Mouse (Mus musculus) hindbrain, embryonic 13.5 days (tissue): ENCODE measurements around the gene H2-M1. TPM values are rescaled to one million over a fixed set of nuclear protein-coding genes. Genes with fewer than 3 reads are reported as not detected.

Source experiments
- ATAC-seq: fragments of 200-750 bp; cut with Nextera tagmentation; 2 replicates; pipeline ENCODE4 v1.8.0; 2017; ENCODE audit warnings: moderate TSS enrichment; ENCODE audit not compliant: low FRiP score
- H3K27ac ChIP-seq: fragments of 300-500 bp; sonication (generic); 2 replicates; pipeline ENCODE4 v1.5.1; 2015; ENCODE audit warnings: inconsistent platforms, mild to moderate bottlenecking, moderate library complexity
- H3K27me3 ChIP-seq: fragments of 300-500 bp; sonication (generic); 2 replicates; pipeline ENCODE4 v1.6.1; 2015; ENCODE audit warnings: mild to moderate bottlenecking, inconsistent platforms
- H3K36me3 ChIP-seq: fragments of 300-500 bp; sonication (generic); 2 replicates; pipeline ENCODE4 v1.6.1; 2015; ENCODE audit warnings: mild to moderate bottlenecking, inconsistent platforms
- H3K4me1 ChIP-seq: fragments of 300-500 bp; sonication (generic); replicated peaks from 2 replicates; pipeline ENCODE4 v1.6.1; 2015; ENCODE audit warnings: inconsistent platforms
- H3K4me2 ChIP-seq: fragments of 300-500 bp; sonication (generic); 2 replicates; pipeline ENCODE4 v1.6.1; 2015; ENCODE audit warnings: inconsistent platforms, mild to moderate bottlenecking, moderate library complexity
- H3K4me3 ChIP-seq: fragments of 300-500 bp; sonication (generic); 2 replicates; pipeline ENCODE4 v1.5.1; 2015; ENCODE audit warnings: mild to moderate bottlenecking, inconsistent platforms
- H3K9ac ChIP-seq: fragments of 300-500 bp; sonication (generic); 2 replicates; pipeline ENCODE4 v1.6.1; 2015; ENCODE audit warnings: mild to moderate bottlenecking, inconsistent platforms
- H3K9me3 ChIP-seq: fragments of 300-500 bp; sonication (generic); 2 replicates; pipeline ENCODE4 v1.6.1; 2016; ENCODE audit warnings: inconsistent platforms
- WGBS: fragments of 180-500 bp; shearing (Covaris S2); methylation state at CpG from one replicate; pipeline ENCODE4 v1.1.7; 2015; 5-methylcytosine and 5-hydroxymethylcytosine counted together
- polyA plus RNA-seq: library from polyadenylated mRNA; unstranded; fragments of >200 nt; fragmentation: Nextera tagmentation; extraction: Ambion mirVana; gene quantifications from 2 replicates; pipeline ENCODE4 v1.2.1, GENCODE M21; 2015

H2-M1 gene
- not detected in 2 replicates for polyA plus RNA-seq

- WGBS: 80% methylated on average over 3 of the region's 3 CpGs
- no peak within 1 kb of the TSS for H3K4me3 ChIP-seq
- H3K4me1 ChIP-seq: no peaks in the 10 kb centered on the region
- no peak within 1 kb of the TSS for H3K27ac ChIP-seq
- H3K27me3 ChIP-seq: no peaks in the 10 kb centered on the region
- no peak within 1 kb of the TSS for H3K4me2 ChIP-seq
- no peaks in the 10 kb centered on the region for H3K36me3 ChIP-seq
- H3K9ac ChIP-seq: no peak within 1 kb of the TSS
- no peak for ATAC-seq
- no peaks in the 10 kb centered on the region for H3K9me3 ChIP-seq
Observed at GRCm38 (mm10) chr17:36672119-36672518, at the start of gene H2-M1. H2-M1 (minus strand) TSS chr17:36672219.

- Histone ChIP-seq H3K4me3 (no peak overlapping the region), H3K9me3 (no peaks in the 10 kb centered on the region), H3K9ac (no peak overlapping the region), H3K4me2 (no peak overlapping the region), H3K27ac (no peak overlapping the region), H3K27me3 (no peaks in the 10 kb centered on the region), H3K4me1 (no peaks in the 10 kb centered on the region), H3K36me3 (no peaks in the 10 kb centered on the region)
- WGBS: 78% methylated on average over 2 of the region's 2 CpGs
- ATAC-seq: no peak
Observed at GRCm38 (mm10) chr17:36697693-36698092, 25.7 kb upstream of the H2-M1 start.

GRCm38 (mm10) chr17:36642566-36642965 is 29.5 kb downstream of the H2-M1 start, which contains the start of gene H2-M9:
H2-M9 (minus strand) TSS chr17:36642666.
- Histone ChIP-seq H3K36me3 (no peaks in the 10 kb centered on the region), H3K4me3 (no peak within 1 kb of the TSS), H3K4me1 (no peaks in the 10 kb centered on the region), H3K27ac (no peak within 1 kb of the TSS), H3K27me3 (no peaks in the 10 kb centered on the region), H3K4me2 (no peak within 1 kb of the TSS), H3K9me3 (no peaks in the 10 kb centered on the region), H3K9ac (no peak within 1 kb of the TSS)
- no peak for ATAC-seq
- 89% methylated on average over 3 of the region's 3 CpGs for WGBS

Other genes with a start within 250 kb of the H2-M1 start
- gene H2-M10.4, start 209.9 kb downstream of the H2-M1 start, polyA plus RNA-seq: not detected in 2 replicates
- not detected in 2 replicates for gene H2-M11, start 125.1 kb downstream of the H2-M1 start, polyA plus RNA-seq
- gene H2-M9, start 29.6 kb downstream of the H2-M1 start, polyA plus RNA-seq: not detected in 2 replicates
- gene H2-M10.5, start 100.7 kb upstream of the H2-M1 start, polyA plus RNA-seq: not detected in 2 replicates
- gene H2-M10.6, start 140.0 kb upstream of the H2-M1 start, polyA plus RNA-seq: not detected in 2 replicates
- 48.7 and 49.1 TPM in 2 replicates for gene Trim26, start 164.9 kb upstream of the H2-M1 start, polyA plus RNA-seq
- gene Trim15, start 195.0 kb upstream of the H2-M1 start, polyA plus RNA-seq: 0.40 and 0.52 TPM in 2 replicates
- 1.3 and 1.8 TPM in 2 replicates for gene Trim10, start 197.4 kb upstream of the H2-M1 start, polyA plus RNA-seq
- not detected in 2 replicates for gene Trim40, start 217.9 kb upstream of the H2-M1 start, polyA plus RNA-seq
- gene Trim31, start 225.9 kb upstream of the H2-M1 start, polyA plus RNA-seq: not detected in 2 replicates